ENCODE assay signal across 9 mouse cellular contexts in the genomic region with DNA sequence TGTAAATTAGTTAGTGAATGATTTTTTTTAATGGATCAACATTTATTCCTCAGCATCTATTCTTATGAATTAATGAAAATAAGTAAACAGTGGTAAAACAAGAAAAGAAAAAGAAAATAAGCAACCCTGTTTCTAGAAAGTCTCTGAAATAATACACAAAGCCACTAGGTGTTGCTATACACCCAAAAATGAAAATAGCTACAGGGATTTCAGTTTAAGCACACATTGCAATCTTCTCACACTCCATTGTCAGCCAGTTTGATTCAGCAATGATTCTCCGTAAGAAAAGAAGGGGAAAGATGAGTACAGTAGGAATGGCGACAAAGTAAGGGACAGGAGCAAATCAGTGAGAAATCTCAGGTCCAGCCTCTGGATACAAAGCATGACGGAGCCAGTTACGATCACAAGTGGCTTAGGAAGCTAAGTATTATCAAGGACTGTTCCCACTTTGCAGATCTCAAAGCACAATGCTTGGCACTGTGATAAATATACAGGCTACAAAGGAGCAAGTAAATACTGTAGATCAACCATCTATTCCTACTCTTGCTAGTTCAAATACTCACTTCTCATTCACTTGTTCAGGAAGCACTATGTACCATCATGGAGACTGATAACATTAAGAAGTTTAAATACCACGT.
DNase-seq lines count a peak whose midpoint lies in the region; ATAC-seq lines count a peak whose summit lies in the region.
"Had no signal": no experiment of that assay in that cellular context is flagged by ENCODE, and none has a peak within 500 bp of the region (broad histone marks: within the 10 kb centered on the region; RNA-seq: fewer than 3 reads in every experiment).

No protein-coding gene starts in this region.

- 60% methylated on average over 5 of the region's 5 CpGs for WGBS in heart, embryonic 12.5 days

- no peak overlapping the region for H3K4me2 ChIP-seq in heart, embryonic 12.5 days
- H3K4me2 ChIP-seq: limb, embryonic 12.5 days had no signal

- no peak overlapping the region for H3K4me3 ChIP-seq in heart, embryonic 12.5 days
- H3K4me3 ChIP-seq: limb, embryonic 12.5 days had no signal

- DNase-seq in heart, postnatal 10 days, result peak; percentile 7 to 41
- peak; percentile 74 for DNase-seq in 416B (ENCODE audit: low read depth)
- peak; percentile 22 for DNase-seq in Muller cell, postnatal 12 days (ENCODE audit: inconsistent ontology term)
- DNase-seq in retina, postnatal 1 day, result peak; percentile 68
- DNase-seq in kidney, postnatal 4 days, result no peak
- no peak for DNase-seq in gastrocnemius, postnatal 14 days

- H3K9me3 ChIP-seq in heart, embryonic 12.5 days (replicated peaks), result no peaks in the 10 kb centered on the region
- H3K9me3 ChIP-seq: limb, embryonic 12.5 days had no signal

- H3K9ac ChIP-seq in heart, embryonic 12.5 days, result no peak overlapping the region
- H3K9ac ChIP-seq: limb, embryonic 12.5 days had no signal

- no peak overlapping the region for H3K27ac ChIP-seq in heart, embryonic 12.5 days (ENCODE audit: poor library complexity, severe bottlenecking)
- H3K27ac ChIP-seq: limb, embryonic 12.5 days had no signal

- intact Hi-C loops in heart, postnatal 10 days (cut with DNase I), result loop anchor here (1.0 to 5.0 kb wide), 5 partner anchors 38 to 498 kb away; no protein-coding TSS in a partner anchor
- intact Hi-C loops in gastrocnemius, postnatal 14 days (cut with DNase I; ENCODE audit: low total_unique reads), result loop anchor here (10.0 kb wide), 1 partner anchor 50 kb away; no protein-coding TSS in a partner anchor

- no peak for ATAC-seq in heart, embryonic 12.5 days (ENCODE audit: insufficient number of reproducible peaks, low FRiP score)
- peak; percentile 32 to 42; a peak in 1 of 4 replicates for ATAC-seq in hematopoietic stem cell, adult 5-6 weeks (replicated peaks in 1 of 2; ENCODE audit: insufficient read depth in 1 of 2, low FRiP score in 2 of 2, low TSS enrichment in 1 of 2, low read depth in 1 of 2, poor library complexity in 2 of 2, severe bottlenecking in 2 of 2)

- no peaks in the 10 kb centered on the region for H3K36me3 ChIP-seq in heart, embryonic 12.5 days
- H3K36me3 ChIP-seq: limb, embryonic 12.5 days had no signal

- H3K27me3 ChIP-seq in heart, embryonic 12.5 days (replicated peaks), result no peaks in the 10 kb centered on the region
- H3K27me3 ChIP-seq: limb, embryonic 12.5 days had no signal

- H3K4me1 ChIP-seq in heart, embryonic 12.5 days (replicated peaks), result peaks cover 7% of the 10 kb centered on the region; the same call in 1 of the 2 replicates
- H3K4me1 ChIP-seq: limb, embryonic 12.5 days had no signal

Comparison
In these comparisons a context has a peak if more than half of its experiments do, and no peak if none do; other contexts are left out.
1. DNase-seq: peak in heart, postnatal 10 days (2 of 2), 416B (single experiment), Muller cell, postnatal 12 days (single experiment) and retina, postnatal 1 day (single experiment); none in kidney, postnatal 4 days (0 of 2) and gastrocnemius, postnatal 14 days (single experiment).